Mouse (Mus musculus) cerebellum, adult 8-10 months (tissue): ENCODE data around the gene Cacna1i.

Source experiments
- DNase-seq: peaks from one replicate; pipeline ENCODE4 v3.0.0; 2022

The Cacna1i gene

GRCm38 (mm10) chr15:80286851-80287415, at the start of gene Cacna1i:
Gene Cacna1i, plus strand, starts transcription at chr15:80287238.
- DNase-seq = peak; percentile 77

- no peak for DNase-seq
These were observed 38.9 kb upstream of the Cacna1i start for GRCm38 (mm10) chr15:80248135-80248534.

- DNase-seq = no peak
These were observed 38.4 kb upstream of the Cacna1i start for GRCm38 (mm10) chr15:80248596-80248995.

DNA sequence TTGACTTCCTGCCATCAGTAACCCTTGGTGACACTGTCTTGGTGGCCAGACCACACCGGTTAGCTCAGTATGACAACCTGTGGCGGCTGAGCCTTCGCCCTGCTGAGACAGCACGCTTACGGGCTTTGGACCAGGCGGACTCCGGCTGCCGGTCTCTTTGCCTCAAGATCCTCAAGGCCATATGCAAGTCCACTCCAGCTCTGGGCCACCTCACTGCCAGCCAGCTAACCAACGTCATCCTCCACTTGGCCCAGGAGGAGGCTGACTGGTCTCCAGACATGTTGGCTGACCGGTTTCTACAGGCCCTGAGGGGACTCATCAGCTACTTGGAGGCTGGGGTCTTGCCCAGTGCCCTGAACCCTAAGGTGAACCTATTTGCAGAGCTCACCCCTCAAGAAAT, 37.4 kb upstream of the Cacna1i start:
- no peak for DNase-seq

GRCm38 (mm10) chr15:80250586-80250985, 36.5 kb upstream of the Cacna1i start:
- DNase-seq = no peak

- no peak for DNase-seq
These were observed 33.5 kb upstream of the Cacna1i start for GRCm38 (mm10) chr15:80253530-80253929.

DNA sequence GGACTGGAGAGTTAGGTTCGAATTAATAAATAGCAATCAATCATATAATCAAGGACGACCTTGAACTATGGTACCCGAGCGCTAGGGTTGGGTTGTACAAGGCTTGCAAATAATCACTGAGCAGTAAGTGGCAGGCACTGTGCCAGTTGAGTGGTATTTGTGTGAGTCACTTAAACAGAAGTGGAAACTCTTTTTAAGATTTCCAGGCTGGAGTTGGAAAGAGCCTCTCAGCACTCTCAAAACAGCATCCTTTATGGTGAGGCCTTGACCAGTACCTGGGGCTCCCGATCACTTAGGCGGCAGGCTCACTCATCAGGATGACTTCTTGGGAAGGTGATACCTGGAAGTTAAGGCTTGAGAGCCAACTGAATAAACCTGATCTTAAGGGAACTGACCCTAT, 32.8 kb upstream of the Cacna1i start:
- no peak for DNase-seq

GRCm38 (mm10) chr15:80254847-80255645, 32.0 kb upstream of the Cacna1i start, which contains the start of gene Atf4:
Gene Atf4, plus strand, starts transcription at chr15:80255184.
- peak; percentile 99 for DNase-seq

GRCm38 (mm10) chr15:80255646-80256121, 31.4 kb upstream of the Cacna1i start:
- DNase-seq = peak; percentile 67

GRCm38 (mm10) chr15:80256242-80256641, 30.8 kb upstream of the Cacna1i start:
- no peak for DNase-seq

- no peak for DNase-seq
These were observed 30.1 kb upstream of the Cacna1i start for GRCm38 (mm10) chr15:80256656-80257601.

- no peak for DNase-seq
These were observed 29.3 kb upstream of the Cacna1i start for GRCm38 (mm10) chr15:80257602-80258239.

DNA sequence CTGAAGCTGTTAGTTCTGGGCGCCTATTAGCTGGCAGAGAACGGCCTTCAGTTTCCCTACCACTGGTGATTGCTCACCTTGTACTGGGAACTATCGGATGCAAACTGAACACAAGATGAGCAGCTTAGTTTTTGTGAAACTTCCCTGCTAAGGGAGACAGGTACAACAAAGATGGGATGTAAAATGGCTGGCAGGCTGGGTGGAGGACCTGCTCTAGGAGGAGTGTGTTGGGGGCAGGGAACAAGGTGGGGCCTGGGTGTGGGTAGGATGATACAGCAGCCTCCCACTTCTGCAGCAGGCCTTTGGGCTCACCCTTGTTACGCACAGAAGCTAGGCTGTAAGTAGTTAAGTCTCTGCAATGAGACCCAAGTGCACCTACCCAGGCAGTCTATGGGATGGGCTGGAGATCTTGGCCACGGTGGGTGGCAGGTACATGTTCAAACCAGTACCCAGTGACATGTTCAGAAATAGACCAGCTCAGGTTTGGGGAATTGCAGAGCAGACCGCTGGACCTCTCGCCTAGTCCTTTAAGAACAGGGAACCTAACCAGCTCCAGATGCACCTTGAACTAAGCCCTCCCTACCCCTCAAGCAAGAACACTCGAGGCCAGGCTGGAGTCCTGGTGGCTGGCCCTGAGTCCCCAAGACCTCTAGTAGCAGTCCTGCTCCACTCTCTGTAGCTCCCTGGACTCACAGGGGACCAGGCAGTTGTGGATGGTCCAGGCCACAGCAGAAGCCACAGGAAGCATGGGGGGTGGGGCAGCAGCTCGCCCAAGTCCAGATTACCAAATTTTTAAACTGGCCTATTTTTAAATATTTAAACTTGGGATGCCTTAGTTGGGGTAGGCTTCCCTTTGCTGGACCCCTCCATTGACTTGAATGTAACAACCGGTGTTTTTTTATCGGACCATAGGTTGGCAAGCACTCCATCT, 28.5 kb upstream of the Cacna1i start:
- no peak for DNase-seq

DNA sequence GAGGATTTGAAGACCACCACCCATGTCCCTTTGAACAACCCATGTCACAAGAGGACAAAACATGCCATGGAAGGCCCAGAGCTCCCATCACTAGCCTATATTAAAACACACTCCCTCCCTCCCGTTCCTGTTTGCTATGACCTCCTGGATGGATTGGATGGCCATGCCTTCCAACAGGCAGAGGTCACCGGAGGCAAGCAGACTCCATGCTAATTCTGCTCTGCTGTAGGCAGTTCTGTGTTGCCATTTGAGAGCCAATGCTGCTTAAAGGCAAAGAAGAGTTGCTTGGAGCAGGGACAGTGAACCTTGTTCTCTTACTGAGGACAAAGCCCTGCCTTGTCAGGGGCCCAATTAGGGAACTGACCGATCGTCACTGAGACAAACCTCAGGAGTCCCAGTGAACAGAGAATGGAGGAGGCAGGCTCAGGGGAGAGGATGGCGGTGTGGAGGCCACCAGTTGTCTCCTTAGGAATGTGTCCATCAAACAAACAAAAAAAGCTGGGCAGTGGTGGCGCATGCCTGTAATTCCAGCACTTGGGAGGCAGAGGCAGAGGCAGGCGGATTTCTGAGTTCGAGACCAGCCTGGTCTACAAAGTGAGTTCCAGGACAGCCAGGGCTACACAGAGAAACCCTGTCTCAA, 27.5 kb upstream of the Cacna1i start:
- DNase-seq = no peak

DNA sequence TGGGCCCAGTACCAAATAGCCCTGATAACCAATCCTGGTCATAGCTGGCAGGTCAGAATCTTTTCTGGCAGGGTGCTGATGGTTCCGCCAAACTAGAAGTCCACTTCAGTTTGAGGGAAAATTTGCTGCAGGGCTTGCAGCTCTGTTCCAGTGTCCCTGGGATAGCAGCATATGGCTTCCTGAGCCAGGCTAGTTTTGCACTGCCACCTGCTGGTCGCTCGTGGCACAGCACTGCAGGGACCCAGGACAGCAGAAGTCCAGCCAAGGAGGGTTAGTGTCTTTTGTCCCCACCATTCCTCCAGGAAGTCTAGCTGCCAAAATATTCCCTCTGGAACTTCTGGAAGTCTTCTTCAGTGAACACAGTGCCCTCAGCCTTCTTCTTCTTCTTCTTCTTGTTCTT, 26.4 kb upstream of the Cacna1i start:
- peak; percentile 90 for DNase-seq

DNA sequence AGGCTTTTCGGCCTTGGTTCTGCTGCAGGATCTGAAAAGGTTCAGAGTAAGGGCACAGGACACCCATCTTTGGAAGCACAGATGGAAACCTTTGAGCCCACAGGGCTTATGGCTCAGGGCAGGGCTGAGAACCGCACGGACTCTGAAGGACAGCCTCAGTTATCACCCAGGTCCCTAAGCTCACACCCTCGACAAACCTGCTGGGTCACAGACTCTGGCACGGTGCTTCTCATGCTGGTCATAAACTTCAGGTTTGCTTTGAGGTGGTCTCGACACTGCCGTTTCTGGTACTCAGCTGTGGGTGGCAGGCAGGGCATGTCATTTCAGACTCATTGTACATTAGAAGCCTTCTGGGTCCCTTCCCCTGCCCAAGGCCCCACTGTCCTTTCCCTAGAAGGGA, 25.9 kb upstream of the Cacna1i start:
- DNase-seq = no peak

GRCm38 (mm10) chr15:80263610-80264575, 23.1 kb upstream of the Cacna1i start, which contains the start of gene Rps19bp1:
Gene Rps19bp1, minus strand, starts transcription at chr15:80264315.
- peak; percentile 79 for DNase-seq

DNA sequence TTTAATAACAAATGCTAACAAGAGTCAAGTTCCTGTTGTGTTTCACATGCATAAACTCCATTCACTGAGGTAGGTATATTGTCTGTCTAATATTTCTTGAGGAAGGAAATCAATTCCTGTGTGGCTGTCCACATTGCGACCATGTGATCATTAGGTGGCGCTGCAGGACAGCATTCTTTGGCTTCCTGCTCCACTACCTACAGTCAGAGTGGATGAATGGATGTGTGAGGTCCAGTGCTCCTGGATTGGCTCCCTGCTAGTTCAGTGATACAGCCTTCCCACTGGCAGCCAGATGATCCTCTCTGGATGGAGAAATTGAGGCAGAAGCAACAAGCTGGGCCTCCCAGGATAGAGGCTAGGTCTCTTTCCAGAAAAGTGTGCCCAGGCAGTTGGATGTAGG, 20.8 kb upstream of the Cacna1i start:
- DNase-seq = peak; percentile 86

GRCm38 (mm10) chr15:80271858-80272396, 15.1 kb upstream of the Cacna1i start:
- DNase-seq = no peak
